Mouse (Mus musculus) G1E (cell line): ENCODE measurements at regions not wholly inside any gene's neighbourhood (a gene's known extent, or its start where the extent isn't known, plus 50 kb on each side); places are given as distances from the start of the nearest gene placed in this dataset.

Experiments used
- CTCF ChIP-seq: IDR thresholded peaks from 2 replicates; pipeline ENCODE4 v1.5.1; 2012; ENCODE audit warnings: low read depth, low read length, inconsistent platforms, mixed read lengths
- GATA1 ChIP-seq: IDR thresholded peaks from 2 replicates; pipeline ENCODE4 v1.6.1; 2012; ENCODE audit warnings: borderline replicate concordance, low read length, inconsistent platforms, mixed read lengths
- TAL1 ChIP-seq: conservative IDR thresholded peaks from 2 replicates; pipeline ENCODE4 v1.6.1; 2012; ENCODE audit warnings: low read depth, low read length, inconsistent platforms, mixed read lengths

- TF ChIP-seq CTCF (no peak), GATA1 (no peak), TAL1 (no peak)
Observed at GRCm38 (mm10) chr2:160152101-160152500, 181.9 kb downstream of the Gm826 start.
